Mouse (Mus musculus) embryo, embryonic 9.5 days (tissue): ENCODE data around the gene Cxcl13.
A peak's percentile ranks its signal among the peaks of the same experiment; 100 is the strongest.
"Not testable (repeated sequence)": the region's sequence is repeated elsewhere in the genome, so short reads cannot be mapped to it uniquely, and the experiment has no call there.

Source experiments
- DNase-seq: peaks from one replicate; pipeline ENCODE4 v3.0.0-alpha.2; 2017; ENCODE audit errors: extremely low spot score

The Cxcl13 gene

DNA sequence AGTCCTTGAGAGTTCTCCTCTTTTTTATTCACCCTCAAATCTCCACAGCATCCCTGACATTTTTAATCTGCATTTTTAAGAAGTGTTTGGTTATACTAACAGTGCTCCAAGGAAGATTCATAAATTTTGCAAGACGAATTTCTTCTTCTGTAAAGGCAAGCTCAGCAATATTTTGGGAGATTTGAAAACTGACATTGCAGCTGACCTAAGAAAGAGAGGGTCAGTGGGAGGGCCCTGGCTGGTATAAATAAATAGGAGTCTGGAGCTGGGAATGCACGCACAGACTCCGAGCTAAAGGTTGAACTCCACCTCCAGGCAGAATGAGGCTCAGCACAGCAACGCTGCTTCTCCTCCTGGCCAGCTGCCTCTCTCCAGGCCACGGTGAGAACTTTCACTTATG is at the start of gene Cxcl13:
Gene Cxcl13 (plus strand): TSS at position 301 of the 400 bp plus-strand sequence.
- no peak for DNase-seq

DNA sequence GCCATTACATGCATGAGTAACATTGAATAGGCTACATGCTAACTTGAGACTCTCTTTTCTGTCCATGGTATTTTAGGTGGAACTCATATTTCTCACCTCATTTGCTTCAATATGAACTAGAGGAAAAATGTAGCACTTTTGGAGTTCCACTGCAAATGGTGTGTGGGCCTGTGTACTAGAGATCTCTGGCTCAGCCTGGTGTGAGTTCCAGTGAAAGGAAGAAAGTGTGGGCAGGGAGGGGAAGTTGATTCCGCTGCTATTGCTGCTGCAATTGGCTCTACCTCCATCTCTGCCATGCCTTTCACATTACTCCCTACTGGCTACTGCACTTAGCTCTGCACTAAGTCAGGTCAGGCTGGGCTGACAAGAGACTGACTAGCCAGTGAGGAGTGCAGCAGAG is 45.7 kb upstream of the Cxcl13 start:
- DNase-seq: no peak

DNA sequence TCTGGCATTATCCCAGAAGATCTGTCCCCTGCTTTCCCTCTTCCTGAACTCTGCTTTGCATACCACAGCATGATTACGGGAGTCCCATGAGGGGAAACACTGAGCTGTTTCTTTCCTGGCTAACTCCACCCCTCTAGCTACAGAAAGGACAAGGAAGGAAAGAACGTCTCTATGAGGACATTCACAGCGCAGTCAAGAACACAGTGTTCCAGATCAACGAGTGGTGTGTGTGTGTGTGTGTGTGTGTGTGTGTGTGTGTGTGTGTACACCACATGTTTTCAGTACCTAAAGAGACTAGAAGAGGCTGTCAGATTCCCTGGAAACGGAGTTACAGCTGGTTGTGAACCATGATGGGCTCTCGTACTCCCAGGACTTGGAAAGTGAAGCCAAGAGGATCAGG is 38.3 kb upstream of the Cxcl13 start:
- DNase-seq: no peak

DNA sequence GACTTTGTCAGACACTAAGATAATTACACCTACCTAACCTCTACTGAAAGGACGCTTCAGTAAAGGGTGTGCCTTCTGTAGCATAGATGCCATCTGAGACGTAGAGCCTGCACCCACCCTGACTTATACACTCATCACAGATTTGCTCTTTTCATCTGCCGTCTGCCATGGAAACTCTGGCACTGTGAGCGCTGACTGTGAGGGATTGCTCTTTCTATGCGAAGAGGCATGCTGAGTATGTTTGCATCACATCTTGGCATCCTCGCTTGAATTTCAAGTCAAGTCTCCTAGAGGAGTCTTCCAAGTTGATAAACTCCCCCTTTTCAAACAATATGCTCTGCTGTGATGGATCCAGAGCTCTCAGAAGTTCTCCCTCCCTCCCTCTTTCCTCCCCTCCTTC is 32.7 kb upstream of the Cxcl13 start:
- no peak for DNase-seq

DNA sequence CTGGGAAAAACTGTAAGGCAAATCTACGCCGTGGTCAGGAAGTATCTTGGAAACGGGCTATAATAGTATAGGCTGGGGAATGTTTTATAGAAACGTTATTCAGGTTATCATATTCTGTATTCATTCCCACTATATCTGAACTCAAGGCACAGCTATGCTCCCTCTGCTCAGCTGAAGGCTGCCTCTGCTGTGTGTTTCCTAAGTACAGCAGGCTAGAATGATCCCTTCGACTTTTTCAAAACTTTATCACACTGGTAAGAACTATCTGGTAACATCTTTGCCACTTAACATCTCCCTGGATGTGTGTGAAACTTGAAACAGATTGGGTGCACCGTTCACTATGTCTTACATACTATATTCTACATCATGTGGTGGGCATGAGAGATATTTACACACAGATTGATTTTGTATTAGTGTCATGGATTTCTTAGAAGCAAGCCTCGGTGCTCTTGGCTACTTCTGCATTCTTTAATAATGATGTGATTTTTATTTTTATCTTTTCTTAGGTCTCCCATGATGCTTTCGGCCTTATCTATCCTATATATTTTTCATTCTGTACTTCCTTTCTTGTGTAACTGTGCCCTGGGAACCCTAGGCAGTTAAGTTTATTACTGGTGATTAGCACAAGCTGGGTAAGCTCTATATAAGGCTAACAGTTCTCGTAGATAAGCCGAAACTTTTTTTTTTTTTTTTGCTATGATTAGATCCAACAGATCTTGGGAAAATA is 31.4 kb upstream of the Cxcl13 start:
- DNase-seq: no peak

DNA sequence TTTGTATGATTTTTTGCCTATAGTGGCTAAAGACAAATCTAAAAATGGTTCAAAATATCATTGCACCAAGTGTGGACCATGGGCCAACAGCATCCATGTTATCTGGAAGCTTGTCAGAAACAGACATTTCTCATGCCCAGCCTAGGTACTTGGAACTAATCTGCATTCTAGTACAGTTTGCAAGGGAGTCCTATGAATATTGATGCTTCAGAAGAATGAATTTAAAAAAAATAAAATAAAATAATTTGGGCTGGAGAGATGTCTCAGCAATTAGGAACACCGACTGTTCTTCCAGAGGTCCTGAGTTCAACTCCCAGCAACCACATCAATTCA is 30.9 kb upstream of the Cxcl13 start:
- DNase-seq: no peak

DNA sequence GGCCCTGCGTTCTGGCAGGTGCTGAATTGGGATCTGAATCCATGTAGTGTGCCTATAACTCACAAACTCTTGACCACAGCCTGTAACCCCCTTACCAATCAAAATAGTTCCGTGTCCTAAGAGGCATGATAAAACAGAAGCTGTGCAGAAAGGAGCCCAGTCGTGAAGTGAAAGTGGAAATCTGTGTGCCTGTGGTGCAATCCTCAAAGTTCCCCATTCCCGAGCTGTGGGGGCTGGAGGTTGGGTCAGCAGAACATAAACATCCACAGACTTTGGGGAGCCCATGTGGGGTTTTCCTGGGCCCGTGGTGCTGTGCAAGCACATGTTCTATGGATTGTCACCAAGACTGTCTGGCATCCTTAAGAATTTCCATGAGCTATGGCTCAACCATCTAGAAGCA is 21.7 kb upstream of the Cxcl13 start:
- DNase-seq: no peak

DNA sequence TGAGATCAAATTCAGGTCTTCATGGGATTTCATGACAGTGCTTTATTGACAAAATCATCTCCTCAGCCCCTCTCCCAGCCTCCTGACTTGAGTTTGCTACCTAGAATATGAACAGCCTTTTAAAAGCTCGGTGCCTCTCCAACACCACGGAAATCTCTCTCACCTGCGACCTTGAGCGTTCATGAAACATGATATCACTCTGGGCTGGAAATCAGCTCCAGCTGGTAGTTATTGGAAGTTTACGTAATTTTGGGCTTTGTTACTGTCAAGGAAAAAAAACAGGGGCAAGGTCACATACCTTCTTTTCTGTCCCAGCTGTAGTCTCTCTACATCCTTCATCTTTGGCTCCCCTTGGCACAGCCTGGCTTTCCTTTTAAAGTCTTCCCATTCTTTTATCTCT is 20.7 kb upstream of the Cxcl13 start:
- DNase-seq: no peak

DNA sequence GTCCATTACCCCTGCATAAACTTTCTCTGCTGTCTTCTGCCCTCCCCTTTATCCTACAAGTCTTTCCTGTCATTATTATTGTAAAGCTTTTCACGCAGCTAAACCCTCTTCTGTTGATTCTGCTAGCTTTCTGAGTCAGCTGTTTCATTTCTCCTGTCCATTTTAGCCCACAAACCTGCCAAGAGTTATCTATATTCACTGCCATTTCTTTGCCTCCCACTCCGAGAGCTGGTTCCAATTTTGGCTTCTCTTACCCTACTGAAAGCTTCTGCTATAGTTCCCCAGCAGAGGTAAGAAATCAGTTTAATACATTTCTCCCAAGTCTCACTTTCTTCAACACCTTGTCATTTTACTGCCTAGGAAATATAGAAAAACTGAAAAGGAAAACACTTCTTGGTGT is 19.6 kb upstream of the Cxcl13 start:
- DNase-seq: no peak

DNA sequence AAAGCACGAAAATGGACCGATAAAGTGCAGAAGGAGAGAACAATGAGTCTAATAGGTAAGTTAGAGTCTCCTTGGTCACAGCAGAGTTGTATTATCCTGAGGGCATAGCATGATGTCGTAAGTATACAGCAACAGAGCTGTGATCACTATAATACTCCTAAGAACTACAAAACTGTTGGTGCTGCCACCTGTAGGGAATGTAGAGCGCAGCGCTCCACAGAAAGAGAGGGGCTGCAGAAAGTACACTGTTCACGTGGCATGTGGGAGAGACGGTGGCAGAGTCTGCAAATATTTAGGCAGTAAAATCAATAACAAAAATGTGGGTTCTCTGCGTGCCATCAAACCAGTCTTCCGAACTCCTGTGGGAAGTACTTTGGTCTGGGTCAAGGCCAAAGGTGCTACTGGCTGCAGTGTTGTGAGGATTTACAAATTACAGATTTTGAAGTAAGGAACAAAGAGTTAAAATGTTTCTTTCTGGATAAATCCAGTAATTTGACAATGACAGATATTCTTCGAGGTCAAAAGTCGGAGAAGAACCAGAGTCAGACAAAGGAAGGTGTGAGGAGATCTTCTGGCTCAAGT is 18.6 kb upstream of the Cxcl13 start:
- no peak for DNase-seq

DNA sequence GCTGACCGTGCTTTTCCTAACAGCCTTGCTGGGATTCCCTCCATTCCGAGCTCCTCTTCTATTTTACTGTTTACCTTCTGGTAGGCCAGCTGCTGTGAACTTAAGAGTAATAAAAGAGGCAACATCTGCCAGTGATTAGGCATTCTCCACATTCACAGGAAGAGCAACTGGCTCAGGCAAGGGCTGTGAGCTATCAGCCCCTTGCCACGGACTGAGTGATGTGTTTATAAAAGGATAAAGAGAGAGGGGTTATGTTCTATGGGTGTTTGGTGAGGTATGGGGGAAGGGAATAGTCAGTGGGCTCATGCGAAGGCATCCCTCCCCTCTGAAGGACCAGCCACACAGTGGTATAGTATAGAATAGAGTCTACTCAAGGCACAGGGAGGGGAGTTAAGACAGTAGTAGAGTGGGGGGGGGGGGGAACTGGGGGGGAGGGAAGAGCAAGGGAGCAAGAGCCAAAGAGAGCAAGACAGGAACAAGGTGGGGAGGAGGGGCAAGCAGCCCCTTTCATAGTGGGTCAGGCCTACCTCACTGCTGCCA is 16.0 kb upstream of the Cxcl13 start:
- DNase-seq: peak; percentile 38

DNA sequence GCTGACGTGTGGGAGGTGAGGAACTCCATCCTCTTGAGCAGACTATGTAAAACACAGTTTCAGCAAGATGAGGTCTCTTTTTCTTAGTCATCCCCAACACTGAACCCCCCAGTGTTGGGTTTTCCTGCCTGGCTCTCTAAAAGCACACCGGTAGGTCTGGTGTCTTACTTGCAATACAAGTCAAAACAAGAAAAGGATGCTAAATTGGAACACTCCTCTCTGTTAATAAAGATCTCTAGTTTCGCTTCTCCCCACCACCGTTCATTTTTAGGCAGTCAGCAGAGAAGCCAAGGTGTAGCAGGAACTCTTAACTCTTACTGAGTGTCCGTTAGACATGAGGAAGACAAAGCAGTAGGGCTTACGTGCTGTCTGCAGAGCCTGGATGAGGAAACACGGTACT is 15.2 kb upstream of the Cxcl13 start:
- DNase-seq: no peak

DNA sequence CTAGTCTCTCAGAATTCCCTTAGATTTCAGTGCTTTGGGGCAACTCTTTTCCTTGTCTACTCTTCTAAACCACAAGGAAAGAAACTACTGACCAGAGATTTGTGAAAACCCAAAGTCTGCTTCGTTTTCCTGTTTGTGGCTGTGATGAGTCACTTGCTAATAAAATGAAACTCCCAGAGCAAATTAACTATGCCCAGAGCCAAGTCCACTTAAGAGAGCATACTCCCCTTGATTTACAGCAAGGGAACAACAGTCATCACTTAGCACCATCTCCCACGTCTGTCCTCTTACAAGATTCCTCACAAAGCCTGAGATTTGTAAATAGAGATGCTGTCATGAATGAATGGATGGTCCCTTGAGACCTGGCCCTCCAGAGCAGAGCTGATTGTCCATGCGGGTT is 11.6 kb upstream of the Cxcl13 start:
- no peak for DNase-seq

DNA sequence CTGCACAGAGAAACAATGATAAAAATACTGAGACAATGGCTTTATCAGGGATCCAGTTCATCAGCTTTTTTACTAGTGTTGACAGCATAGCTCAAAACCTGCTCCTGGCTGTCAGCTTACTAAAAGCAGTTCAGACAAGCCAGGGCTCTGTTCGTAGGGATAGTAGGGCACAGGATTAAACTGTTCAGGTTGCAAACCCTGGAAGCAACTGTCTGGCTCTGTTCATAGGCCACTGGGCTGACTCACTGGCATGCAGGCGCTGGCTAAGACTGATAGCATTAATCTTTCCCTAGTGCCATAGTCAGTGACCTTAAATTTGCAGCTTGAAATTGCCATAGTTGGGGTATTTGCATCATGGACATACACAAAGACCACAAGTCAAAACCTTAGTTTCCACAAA is 10.4 kb upstream of the Cxcl13 start:
- DNase-seq: no peak

DNA sequence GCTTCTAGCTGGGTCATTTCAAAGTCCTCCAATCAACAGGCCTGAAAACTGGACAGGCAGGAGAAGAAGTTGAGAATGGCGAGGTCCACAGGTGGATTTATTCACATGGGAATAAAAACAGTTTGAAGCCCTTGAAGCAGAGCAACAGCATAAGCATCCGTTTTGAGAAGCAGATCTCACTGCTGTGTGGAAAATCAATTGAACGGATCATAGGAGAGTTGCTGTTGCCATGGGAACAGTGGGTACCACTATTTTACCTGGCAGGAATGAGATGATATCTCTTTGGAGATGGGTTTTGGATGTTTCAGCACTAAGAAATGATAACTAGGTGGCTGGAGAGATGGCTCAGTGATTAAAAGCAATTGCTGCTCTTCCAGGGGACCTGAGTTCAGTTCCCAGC is 8.1 kb upstream of the Cxcl13 start:
- DNase-seq: no peak

DNA sequence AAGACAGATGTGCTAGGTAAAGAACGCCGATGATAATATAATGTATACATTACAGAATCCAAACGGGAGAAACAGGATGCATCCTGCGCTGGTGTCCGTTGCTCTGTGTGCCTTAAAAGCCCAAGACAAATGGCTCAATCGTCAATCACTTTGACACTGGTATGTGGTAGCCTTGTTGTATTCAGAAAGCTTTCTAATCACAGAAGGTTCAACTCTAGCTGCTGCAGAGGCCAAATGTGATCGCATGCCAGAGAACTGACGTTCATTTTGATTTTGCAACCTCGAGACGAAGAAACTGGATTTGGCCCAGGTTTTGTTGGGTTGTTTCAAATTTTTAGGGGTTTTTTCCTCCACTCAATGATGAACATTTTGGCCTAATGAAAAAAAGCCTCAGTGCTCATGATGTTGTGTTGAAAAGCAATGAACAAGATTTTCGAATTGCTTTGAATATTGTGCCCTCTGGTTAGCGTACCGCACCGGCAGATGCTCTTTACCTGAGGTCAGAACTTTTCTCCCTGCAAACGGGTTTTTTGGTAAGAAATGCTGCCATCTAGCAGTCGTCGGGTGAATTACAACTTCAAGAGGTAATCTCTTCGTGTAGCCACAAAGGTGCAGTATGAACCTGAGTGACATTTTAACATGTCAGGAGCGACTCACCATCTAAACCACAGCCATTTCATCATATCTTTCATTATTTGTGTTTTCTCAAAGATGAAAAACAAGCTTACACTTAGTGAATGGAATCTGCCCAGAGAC is 6.6 kb upstream of the Cxcl13 start:
- DNase-seq: peak; percentile 53

DNA sequence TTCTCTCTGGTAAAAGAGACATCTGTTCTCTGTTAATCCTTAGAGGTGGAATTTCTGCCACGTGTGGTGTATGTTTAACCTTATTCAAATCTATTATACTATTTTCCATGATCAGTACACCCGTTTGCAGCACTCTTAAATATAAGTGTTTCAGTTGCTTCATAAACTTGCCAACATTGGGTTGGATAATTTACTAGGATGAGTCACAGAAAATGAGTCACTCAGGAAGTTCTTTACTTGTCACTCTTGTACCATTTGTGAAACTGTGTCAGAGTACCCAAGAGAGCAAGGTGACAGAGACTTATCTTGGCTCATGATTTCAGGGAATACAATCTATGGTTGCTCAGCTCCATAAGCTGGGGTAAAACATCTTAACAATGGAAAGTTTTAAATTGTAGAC is 8.2 kb downstream of the Cxcl13 start:
- no peak for DNase-seq

DNA sequence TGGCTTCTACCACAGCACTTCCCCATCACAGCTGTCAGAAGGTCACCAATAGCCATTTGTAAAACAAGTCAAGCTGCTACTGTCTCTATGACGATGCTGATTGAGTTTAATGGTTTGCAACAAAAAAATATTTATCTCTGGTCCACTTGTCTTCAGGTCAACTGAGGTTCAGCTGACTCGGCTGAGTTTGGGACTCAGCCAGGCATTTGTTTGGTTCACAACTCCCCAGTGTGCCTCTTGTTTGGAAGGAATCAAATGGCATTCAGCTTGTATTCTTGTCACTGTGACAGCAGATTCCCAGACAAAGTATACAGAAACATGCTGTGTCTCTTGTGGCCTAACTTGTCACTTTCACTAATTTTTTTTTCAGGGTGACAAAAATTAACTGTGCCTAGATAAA is 9.9 kb downstream of the Cxcl13 start:
- no peak for DNase-seq

DNA sequence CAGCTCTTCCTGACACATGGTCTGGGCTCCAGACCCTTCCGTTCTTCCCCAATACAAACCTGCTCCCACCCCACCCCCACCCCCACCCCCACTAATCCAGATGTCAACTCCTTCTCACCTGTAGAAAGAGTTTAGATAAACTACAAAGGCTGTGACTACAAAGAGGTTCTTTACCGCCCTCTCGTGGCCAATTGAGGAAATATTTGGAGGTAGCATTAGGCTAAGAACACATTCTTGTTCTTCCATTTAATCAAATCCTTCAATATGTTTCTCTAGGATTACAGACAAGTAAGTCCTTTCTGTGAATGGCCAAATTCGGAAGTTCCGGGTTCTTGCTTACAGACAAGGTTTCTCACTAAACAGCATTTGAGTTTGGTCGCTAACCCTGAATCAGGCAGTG is 14.1 kb downstream of the Cxcl13 start:
- DNase-seq: peak; percentile 59

DNA sequence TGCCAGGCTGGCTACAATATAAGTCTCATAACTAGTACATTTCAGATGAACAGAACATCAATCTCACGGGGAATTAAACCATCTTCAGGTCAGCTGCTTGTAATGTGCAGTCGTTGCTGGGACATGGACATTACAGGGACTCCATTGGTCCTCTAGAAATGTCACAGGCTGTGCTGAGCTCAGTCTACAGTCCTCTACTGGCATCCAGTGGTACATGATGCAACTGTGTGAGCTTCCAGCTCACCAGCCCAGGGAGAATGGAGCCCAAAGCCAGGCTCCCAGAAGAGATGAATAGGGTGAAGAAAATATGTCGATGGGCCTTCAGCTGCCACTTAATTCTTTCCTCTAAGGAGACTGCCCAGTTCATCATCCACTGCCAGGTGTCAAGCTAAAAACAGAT is 15.5 kb downstream of the Cxcl13 start:
- DNase-seq: no peak

DNA sequence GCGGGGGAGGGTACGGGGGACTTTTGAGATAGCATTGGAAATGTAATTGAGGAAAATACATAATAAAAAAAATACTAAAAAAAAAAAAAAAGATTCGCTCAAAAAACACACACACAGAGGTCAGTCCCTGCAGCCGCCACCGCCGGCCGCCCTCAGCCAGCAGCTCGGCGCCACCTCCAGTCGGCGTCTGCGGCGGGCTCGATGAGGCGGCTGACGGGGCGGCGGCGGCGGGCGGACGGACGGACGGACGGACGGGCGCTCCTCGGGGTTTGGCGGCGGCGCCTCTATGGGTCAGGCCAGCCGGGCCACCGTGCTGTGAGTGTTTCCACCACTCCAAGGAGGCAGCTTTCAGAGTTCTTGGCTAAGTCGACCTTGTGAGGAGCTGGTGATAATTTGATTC is 17.1 kb downstream of the Cxcl13 start:
- DNase-seq: not testable (repeated sequence)

DNA sequence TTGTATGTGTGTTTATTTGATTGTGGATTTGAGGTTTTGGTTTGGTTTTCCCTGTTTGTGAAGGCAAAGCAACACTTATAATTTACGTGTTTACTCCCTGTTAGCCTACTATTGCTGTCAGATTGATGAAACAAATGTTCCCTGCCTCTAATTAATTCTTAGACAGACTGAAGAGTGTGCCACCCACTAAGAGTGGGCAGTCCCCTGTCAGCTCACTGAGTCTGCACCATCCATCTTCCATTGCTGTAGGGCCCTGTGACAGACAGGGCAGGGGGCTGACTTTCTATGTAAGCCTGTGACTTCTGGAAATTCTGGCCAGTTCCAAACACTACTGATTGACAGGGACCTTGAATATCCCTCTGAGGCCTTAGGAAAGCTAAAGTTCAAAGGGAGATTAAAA is 19.5 kb downstream of the Cxcl13 start:
- DNase-seq: no peak
